Mouse (Mus musculus) MEL (cell line): ENCODE results near the gene Olfr1256. TPM values are rescaled to one million over a fixed set of nuclear protein-coding genes. Genes with fewer than 3 reads are reported as not detected.

Experiments
- DNase-seq: peaks from one replicate; pipeline ENCODE4 v3.0.0; 2011; ENCODE audit warnings: low read depth, low spot score
- H3K27ac ChIP-seq: 2 replicates; pipeline ENCODE4 v1.5.1; 2012; ENCODE audit warnings: low read depth, mild to moderate bottlenecking, control low read depth, low read length, moderate library complexity; ENCODE audit not compliant: control insufficient read depth
- H3K27me3 ChIP-seq, 2 experiments: fragments of 150-350 bp in 1 of 2; sonication (generic) in 1 of 2; 2 replicates each; pipeline ENCODE4 v1.6.1; 2012; ENCODE audit warnings: low read length in 2 of 2, mild to moderate bottlenecking in 2 of 2, improper control_type of control experiment in 1 of 2, moderate library complexity in 1 of 2; ENCODE audit not compliant: insufficient read depth in 2 of 2, control insufficient read depth in 1 of 2
- H3K36me3 ChIP-seq, 2 experiments: 2 replicates each; pipeline ENCODE4 v1.6.1; 2012 to 2014; ENCODE audit warnings: low read length in 2 of 2, improper control_type of control experiment in 1 of 2, inconsistent platforms in 1 of 2, mild to moderate bottlenecking in 1 of 2; ENCODE audit not compliant: insufficient read depth in 2 of 2, control insufficient read depth in 1 of 2
- H3K4me1 ChIP-seq, 2 experiments: fragments of 150-350 bp in 1 of 2; sonication (generic) in 1 of 2; 2 replicates each; pipeline ENCODE4 v1.6.1; 2012; ENCODE audit warnings: low read length in 2 of 2, improper control_type of control experiment in 1 of 2, mild to moderate bottlenecking in 1 of 2; ENCODE audit not compliant: insufficient read depth in 2 of 2, control insufficient read depth in 1 of 2
- H3K4me3 ChIP-seq, 2 experiments: fragments of 150-350 bp in 1 of 2; sonication (generic) in 1 of 2; 2 replicates each; pipeline ENCODE4 v1.5.1; 2012; ENCODE audit warnings: low read depth in 2 of 2, low read length in 2 of 2, mild to moderate bottlenecking in 2 of 2, moderate library complexity in 2 of 2, control low read depth in 1 of 2, improper control_type of control experiment in 1 of 2; ENCODE audit not compliant: control insufficient read depth in 1 of 2, insufficient read depth in 1 of 2
- H3K79me2 ChIP-seq: 2 replicates; pipeline ENCODE4 v1.6.1; 2012; ENCODE audit warnings: mild to moderate bottlenecking, low read length, moderate library complexity; ENCODE audit not compliant: control insufficient read depth, poor library complexity, insufficient read depth
- H3K9ac ChIP-seq: 2 replicates; pipeline ENCODE4 v1.6.1; 2012; ENCODE audit warnings: low read depth, mild to moderate bottlenecking, control low read depth, low read length, moderate library complexity; ENCODE audit not compliant: control insufficient read depth, poor library complexity, severe bottlenecking
- H3K9me3 ChIP-seq: fragments of 150-350 bp; sonication (generic); replicated peaks from 2 replicates; pipeline ENCODE4 v1.6.1; 2012; ENCODE audit warnings: mild to moderate bottlenecking, low read length, improper control_type of control experiment, moderate library complexity; ENCODE audit not compliant: insufficient read depth
- CHD1 ChIP-seq: IDR thresholded peaks from 2 replicates; pipeline ENCODE4 v1.6.1; 2012; ENCODE audit warnings: low read depth, mild to moderate bottlenecking, inconsistent platforms, low read length, improper control_type of control experiment
- CTCF ChIP-seq, 3 experiments: IDR thresholded peaks in 2 of 3; conservative IDR thresholded peaks in 1 of 3; 2 replicates each; pipeline ENCODE4 v1.5.1; 2011 to 2012; ENCODE audit warnings: low read length in 3 of 3, low read depth in 2 of 3, mild to moderate bottlenecking in 2 of 3, improper control_type of control experiment in 1 of 3, inconsistent platforms in 1 of 3, mixed read lengths in 1 of 3, moderate library complexity in 1 of 3; ENCODE audit not compliant: control insufficient read depth in 1 of 3, insufficient read depth in 1 of 3, poor library complexity in 1 of 3, severe bottlenecking in 1 of 3
- ELF1 ChIP-seq: IDR thresholded peaks from 2 replicates; pipeline ENCODE4 v1.6.1; 2014; ENCODE audit warnings: low read depth, mild to moderate bottlenecking, inconsistent platforms, low read length, improper control_type of control experiment, moderate library complexity
- EP300 ChIP-seq, 2 experiments: IDR thresholded peaks; 2 replicates each; pipeline ENCODE4 v1.6.1; 2011; ENCODE audit warnings: improper control_type of control experiment in 2 of 2, low read length in 2 of 2, low read depth in 1 of 2, mild to moderate bottlenecking in 1 of 2
- JUND ChIP-seq: IDR thresholded peaks from 2 replicates; pipeline ENCODE4 v1.6.1; 2011; ENCODE audit warnings: low read depth, mild to moderate bottlenecking, improper control_type of control experiment, low read length
- MAFK ChIP-seq: IDR thresholded peaks from 2 replicates; pipeline ENCODE4 v1.6.1; 2011; ENCODE audit warnings: low read depth, mild to moderate bottlenecking, low read length, improper control_type of control experiment, borderline replicate concordance
- MYB ChIP-seq: IDR thresholded peaks from 2 replicates; pipeline ENCODE4 v1.6.1; 2011; ENCODE audit warnings: mild to moderate bottlenecking, low read depth, low read length, improper control_type of control experiment
- NELFE ChIP-seq: IDR thresholded peaks from 2 replicates; pipeline ENCODE4 v1.6.1; 2011; ENCODE audit warnings: low read depth, low read length, improper control_type of control experiment
- POLR2A ChIP-seq, 2 experiments: IDR thresholded peaks; 2 replicates each; pipeline ENCODE4 v1.6.1; 2011 to 2012; ENCODE audit warnings: low read length in 2 of 2, mild to moderate bottlenecking in 2 of 2, control low read depth in 1 of 2, improper control_type of control experiment in 1 of 2, low read depth in 1 of 2, moderate library complexity in 1 of 2; ENCODE audit not compliant: control insufficient read depth in 1 of 2, insufficient read depth in 1 of 2, poor library complexity in 1 of 2
- POLR2AphosphoS2 ChIP-seq: IDR thresholded peaks from 2 replicates; pipeline ENCODE4 v1.6.1; 2011; ENCODE audit warnings: low read length, improper control_type of control experiment
- RCOR1 ChIP-seq: IDR thresholded peaks from 2 replicates; pipeline ENCODE4 v1.6.1; 2012; ENCODE audit warnings: low read depth, mild to moderate bottlenecking, inconsistent platforms, low read length, improper control_type of control experiment
- SIN3A ChIP-seq: IDR thresholded peaks from 2 replicates; pipeline ENCODE4 v1.6.1; 2012; ENCODE audit warnings: low read length, improper control_type of control experiment, inconsistent platforms
- TBP ChIP-seq: IDR thresholded peaks from 2 replicates; pipeline ENCODE4 v1.8.0; 2011; ENCODE audit warnings: low read depth, low read length, improper control_type of control experiment
- USF1 ChIP-seq: IDR thresholded peaks from 2 replicates; pipeline ENCODE4 v1.6.1; 2014; ENCODE audit warnings: low read depth, mild to moderate bottlenecking, inconsistent platforms, low read length, improper control_type of control experiment, moderate library complexity
- USF2 ChIP-seq, 2 experiments: IDR thresholded peaks; 2 replicates each; pipeline ENCODE4 v1.6.1; 2011 to 2012; ENCODE audit warnings: improper control_type of control experiment in 2 of 2, low read length in 2 of 2, borderline replicate concordance in 1 of 2, inconsistent platforms in 1 of 2, low read depth in 1 of 2, mild to moderate bottlenecking in 1 of 2; ENCODE audit not compliant: insufficient read depth in 1 of 2
- ZKSCAN1 ChIP-seq: IDR thresholded peaks from 2 replicates; pipeline ENCODE4 v1.6.1; 2012; ENCODE audit warnings: low read depth, mild to moderate bottlenecking, inconsistent platforms, low read length, improper control_type of control experiment, moderate library complexity
- ZMIZ1 ChIP-seq: IDR thresholded peaks from 2 replicates; pipeline ENCODE4 v1.6.1; 2012; ENCODE audit warnings: low read depth, mild to moderate bottlenecking, inconsistent platforms, low read length, improper control_type of control experiment, moderate library complexity
- polyA plus RNA-seq, 2 experiments: library from polyadenylated mRNA; stranded (reverse) in 1 of 2; unstranded in 1 of 2; fragments of >175 nt in 1 of 2; fragments of >200 nt in 1 of 2; gene quantifications; 2 replicates each; pipeline versions ENCODE4 v1.2.1 to v1.2.4; 2012; ENCODE audit warnings: low replicate concordance in 2 of 2, low read depth in 1 of 2; ENCODE audit not compliant: insufficient read length in 2 of 2, insufficient read depth in 1 of 2, missing spikeins in 1 of 2
- total RNA-seq: library from RNA; depleted of rRNA; stranded (reverse); fragments of 300-350 nt; gene quantifications from 2 replicates; pipeline ENCODE4 v1.2.3, GENCODE M21; 2012

The Olfr1256 gene
- total and polyA plus RNA-seq, 3 experiments: not detected

GRCm38 (mm10) chr2:89849230-89849629 is 7.9 kb upstream of the Olfr1256 start:
- no peak overlapping the region for H3K27ac ChIP-seq
- no peak for DNase-seq

GRCm38 (mm10) chr2:89848105-89848504 is 6.8 kb upstream of the Olfr1256 start, which contains the start of gene Olfr48:
Gene Olfr48 (minus strand): TSS chr2:89848205.
- TF ChIP-seq EP300 (IDR thresholded peaks at IDR 0.05; ENCODE audit: low read depth in 1 of 2, low read length in 2 of 2) (no peak), MYB (no peak), RCOR1 (no peak), SIN3A (no peak)
- no peak for DNase-seq
- no peak within 1 kb of the TSS for H3K9ac ChIP-seq
- H3K9me3 ChIP-seq: no peaks in the 10 kb centered on the region
- H3K4me1 ChIP-seq: no peaks in the 10 kb centered on the region
- no peak within 1 kb of the TSS for H3K4me3 ChIP-seq
- H3K27me3 ChIP-seq: no peaks in the 10 kb centered on the region
- H3K27ac ChIP-seq: no peak within 1 kb of the TSS
- no peaks in the 10 kb centered on the region for H3K36me3 ChIP-seq
- H3K79me2 ChIP-seq: no peaks in the 10 kb centered on the region

More at GRCm38 (mm10) chr2:89849230-89849629, 7.9 kb upstream of the Olfr1256 start:
- H3K27me3 ChIP-seq: no peaks in the 10 kb centered on the region
- TF ChIP-seq ZKSCAN1 (no peak), POLR2AphosphoS2 (no peak), USF1 (no peak), EP300 (IDR thresholded peaks at IDR 0.05; ENCODE audit: low read depth in 1 of 2, low read length in 2 of 2) (no peak), ZMIZ1 (no peak), MAFK (no peak), POLR2A (IDR thresholded peaks at IDR 0.05; ENCODE audit: control insufficient read depth in 1 of 2, insufficient read depth in 1 of 2, low read depth in 1 of 2, low read length in 2 of 2, poor library complexity in 1 of 2) (no peak), CTCF (IDR thresholded peaks at IDR 0.05 in 2 of 3, conservative IDR thresholded peaks at IDR 0.05 in 1 of 3; ENCODE audit: control insufficient read depth in 1 of 3, insufficient read depth in 1 of 3, low read depth in 2 of 3, low read length in 3 of 3, poor library complexity in 1 of 3, severe bottlenecking in 1 of 3) (no peak), CHD1 (no peak), ELF1 (no peak), TBP (no peak), NELFE (no peak), USF2 (IDR thresholded peaks at IDR 0.05; ENCODE audit: borderline replicate concordance in 1 of 2, insufficient read depth in 1 of 2, low read depth in 1 of 2, low read length in 2 of 2) (no peak), JUND (no peak)
- no peaks in the 10 kb centered on the region for H3K79me2 ChIP-seq
- H3K4me3 ChIP-seq: no peak overlapping the region
- H3K4me1 ChIP-seq: no peaks in the 10 kb centered on the region
- H3K9ac ChIP-seq: no peak overlapping the region
- H3K9me3 ChIP-seq: no peaks in the 10 kb centered on the region
- no peaks in the 10 kb centered on the region for H3K36me3 ChIP-seq
